Mouse (Mus musculus) brain, embryonic 14.5 days (tissue): ENCODE results near the gene Nrap. TPM values are rescaled to one million over a fixed set of nuclear protein-coding genes. Genes with fewer than 3 reads are reported as not detected.

Experiments
- DNase-seq: peaks from one replicate; pipeline ENCODE4 v3.0.0-alpha.2; 2011; ENCODE audit warnings: low read depth
- CTCF ChIP-seq: fragments of 200-500 bp; IDR thresholded peaks from 2 replicates; pipeline ENCODE4 v1.5.1; 2012; ENCODE audit warnings: inconsistent platforms, mild to moderate bottlenecking, moderate library complexity, borderline replicate concordance; ENCODE audit not compliant: insufficient read depth, insufficient read length; ENCODE audit errors: extremely low read depth
- POLR2A ChIP-seq: fragments of 200-500 bp; IDR thresholded peaks from 2 replicates; pipeline ENCODE4 v1.6.1; 2012; ENCODE audit warnings: mild to moderate bottlenecking, inconsistent platforms, borderline replicate concordance; ENCODE audit not compliant: poor library complexity, insufficient read depth, insufficient read length, severe bottlenecking; ENCODE audit errors: extremely low read depth
- polyA plus RNA-seq: library from polyadenylated mRNA; depleted of rRNA; stranded (reverse); fragments of >200 nt; gene quantifications from 2 replicates; pipeline ENCODE4 v1.2.3, GENCODE M21; 2012

Gene Nrap
- polyA plus RNA-seq, 1 experiment: 0.42 TPM

DNA sequence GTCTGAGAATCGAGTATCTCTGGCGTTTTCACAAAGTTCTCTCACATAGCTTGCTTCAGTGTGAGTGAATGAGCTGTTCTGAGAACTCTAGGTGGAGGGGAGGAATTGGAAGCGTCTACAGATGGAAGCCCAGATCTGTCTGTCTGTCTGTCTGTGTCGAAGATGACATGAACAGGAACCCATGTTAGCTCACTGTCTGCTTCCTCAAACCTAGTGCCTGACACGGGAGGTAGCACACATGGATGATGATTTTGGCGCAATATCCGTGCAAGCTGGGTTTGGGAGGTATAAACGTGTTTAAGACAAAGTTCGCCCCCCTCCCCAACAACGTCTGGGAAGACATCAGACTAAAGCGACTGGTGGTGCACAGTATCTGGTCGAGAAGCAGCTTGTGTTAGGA lies 6.4 kb upstream of the Nrap start:
- no peak for DNase-seq
- no peak for TF ChIP-seq CTCF
- TF ChIP-seq POLR2A: no peak

DNA sequence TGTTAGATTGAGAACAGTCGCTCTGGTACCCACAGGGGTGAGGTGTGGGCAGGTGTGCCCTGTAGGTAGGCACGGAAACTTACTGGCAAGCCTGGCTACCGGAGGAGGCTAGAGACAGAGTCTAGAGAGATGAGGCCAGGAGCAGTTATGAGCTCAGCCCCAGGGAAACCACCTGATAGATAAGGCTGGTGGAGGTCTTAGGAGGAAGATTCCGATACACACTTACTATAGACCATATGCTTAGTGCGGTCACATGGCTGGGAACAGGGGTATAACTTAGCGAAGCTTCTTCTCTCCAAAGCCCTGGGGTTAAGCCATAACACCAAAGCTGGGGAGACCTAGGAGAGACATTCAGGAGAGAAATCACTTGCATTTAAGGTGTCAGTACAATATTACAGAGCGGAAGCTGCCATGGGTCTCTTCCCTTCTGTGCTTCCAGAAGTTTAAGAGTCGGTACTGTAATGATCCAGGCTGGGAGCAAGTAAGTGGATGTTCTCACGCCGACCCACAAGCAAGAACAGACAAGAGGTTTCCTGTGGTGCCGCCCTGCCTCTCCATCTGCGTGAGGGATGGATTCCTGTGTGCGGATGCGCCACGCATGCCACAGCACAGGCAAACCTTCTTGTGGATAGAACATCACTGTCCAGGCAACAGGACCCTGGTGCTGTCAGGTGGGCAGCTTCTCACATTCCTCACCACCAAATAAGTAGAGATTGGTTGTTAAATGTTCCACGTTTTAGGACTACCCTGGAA lies 5.5 kb upstream of the Nrap start:
- TF ChIP-seq CTCF (no peak), POLR2A (no peak)
- DNase-seq: no peak

DNA sequence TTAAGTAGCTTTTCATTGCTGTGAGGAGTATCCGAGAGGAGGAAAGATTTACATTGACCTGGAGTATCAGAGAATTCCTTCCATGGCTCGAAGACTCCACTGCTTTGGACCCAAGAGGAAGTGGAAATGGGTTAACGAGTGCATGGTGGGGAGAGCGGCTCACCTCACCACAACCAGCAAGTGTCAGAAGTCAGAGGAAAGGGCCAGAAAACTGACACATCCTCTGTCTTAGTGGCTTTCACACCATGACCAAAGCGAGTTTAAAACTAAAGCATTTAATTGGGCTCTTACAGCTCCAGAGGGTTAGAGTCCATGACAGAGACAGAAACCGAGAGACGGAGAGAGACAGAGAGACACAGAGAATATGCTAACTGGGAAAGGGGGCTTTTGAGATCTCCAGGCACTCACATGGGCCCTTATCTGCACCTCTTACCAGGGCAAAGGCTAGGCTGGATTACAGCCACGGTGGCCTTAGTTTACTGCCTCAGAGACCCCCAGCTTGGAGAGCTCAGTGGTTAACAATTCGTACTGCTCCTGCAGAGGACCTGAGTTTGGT lies 3.6 kb upstream of the Nrap start:
- TF ChIP-seq CTCF (no peak), POLR2A (no peak)

DNA sequence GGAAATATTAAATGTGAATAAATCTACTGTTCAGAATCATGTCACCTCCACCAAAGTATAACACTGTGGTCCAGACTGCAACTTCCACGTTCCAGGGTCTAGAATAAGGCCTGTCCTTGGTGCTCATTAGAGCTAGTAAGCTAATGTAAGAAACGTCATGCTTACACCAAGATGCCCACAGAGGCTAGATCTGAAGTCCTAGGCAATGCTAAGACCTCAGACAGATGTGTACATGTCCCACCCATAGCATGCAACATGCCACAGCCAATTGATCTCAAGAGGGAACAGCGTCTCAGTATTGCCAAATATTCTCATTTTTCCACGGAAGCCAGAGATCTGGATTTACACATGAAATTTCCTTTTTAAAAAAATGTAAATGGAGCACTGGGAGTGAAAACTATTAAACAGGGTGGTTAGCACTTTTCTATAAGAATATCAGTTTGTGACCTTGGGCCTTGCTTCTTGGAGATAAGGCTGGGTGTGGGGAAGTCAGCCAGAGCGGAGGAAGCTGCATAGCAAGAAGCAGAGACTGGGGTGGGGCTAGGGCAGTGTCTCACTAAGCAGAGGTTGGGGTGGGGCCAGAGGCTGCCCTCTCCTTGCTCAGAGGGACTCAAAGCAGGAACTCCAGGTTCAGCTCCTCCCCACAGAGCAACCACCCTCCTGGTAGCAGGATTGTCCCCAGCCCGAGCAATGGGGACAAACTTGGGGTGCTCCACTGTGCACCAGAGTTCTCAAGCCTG lies 1.6 kb upstream of the Nrap start:
- DNase-seq: no peak
- TF ChIP-seq POLR2A: no peak
- no peak for TF ChIP-seq CTCF

More for the DNA sequence above, 3.6 kb upstream of the Nrap start:
- DNase-seq: no peak

DNA sequence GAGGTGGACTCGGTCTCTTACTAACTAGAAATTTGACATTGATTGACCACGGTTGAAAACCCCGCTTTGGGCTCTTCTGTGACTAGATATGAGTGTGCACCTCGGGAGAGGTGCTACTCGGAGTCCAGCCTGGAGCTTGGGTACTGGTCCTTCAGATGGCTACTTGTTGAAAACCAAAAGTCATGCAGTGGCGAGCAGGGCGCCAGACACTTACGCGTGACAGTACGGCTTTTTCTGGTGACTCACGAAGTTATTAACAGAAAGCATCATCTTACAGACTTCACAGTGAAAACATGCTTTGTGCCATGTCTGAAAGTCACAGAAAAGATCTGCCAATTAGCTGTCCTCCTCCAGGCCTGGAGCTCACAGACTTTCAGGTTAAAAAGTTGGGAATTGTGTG lies 661 bp downstream of the Nrap start:
- no peak for DNase-seq
- no peak for TF ChIP-seq CTCF
- no peak for TF ChIP-seq POLR2A

DNA sequence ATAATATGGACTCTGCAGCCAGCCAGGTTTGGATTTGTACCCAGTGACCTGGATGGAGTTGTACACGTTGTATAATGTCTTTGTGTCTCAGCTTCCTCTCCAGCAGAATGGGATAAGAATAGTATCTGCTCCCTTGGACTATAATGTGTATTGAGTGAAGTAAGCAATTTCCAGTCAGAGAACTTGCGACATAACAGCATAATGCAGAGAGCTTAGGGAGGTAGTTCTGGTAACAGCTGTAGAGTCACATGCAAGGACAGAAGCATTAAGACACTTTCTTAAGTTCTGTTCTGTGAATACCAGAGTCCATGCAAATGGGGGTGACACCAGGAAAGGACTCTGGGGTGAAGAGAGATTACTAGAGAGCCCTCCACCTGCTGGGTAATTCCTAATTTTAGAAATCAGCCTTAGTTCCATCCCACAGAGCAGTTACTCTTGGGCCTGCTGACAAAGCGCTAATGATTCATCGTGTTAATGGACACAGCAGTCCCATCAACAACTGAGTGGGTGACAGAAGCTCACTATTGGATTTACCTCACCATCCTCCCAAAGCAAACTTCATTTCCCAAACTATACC lies 2.0 kb downstream of the Nrap start:
- DNase-seq: no peak
- TF ChIP-seq CTCF (no peak), POLR2A (no peak)

DNA sequence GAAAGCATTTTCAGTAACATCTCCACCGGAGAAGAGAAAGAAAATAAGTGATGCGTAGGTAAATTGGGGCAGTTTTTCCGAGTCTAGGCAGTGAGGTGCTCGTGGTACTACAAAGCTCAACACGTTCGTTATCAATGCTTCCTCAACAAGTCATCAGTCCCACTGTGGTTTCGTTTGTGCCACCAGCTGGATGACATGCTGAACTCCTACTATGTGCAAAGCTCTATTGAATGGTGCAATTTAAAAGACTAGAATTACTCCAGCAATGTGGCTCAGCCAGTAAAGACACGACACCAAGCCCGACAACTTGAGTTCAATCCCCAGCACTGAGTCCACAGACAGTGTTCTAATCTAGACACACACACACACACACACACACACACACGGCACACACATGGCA lies 3.7 kb downstream of the Nrap start:
- no peak for TF ChIP-seq CTCF
- no peak for TF ChIP-seq POLR2A

DNA sequence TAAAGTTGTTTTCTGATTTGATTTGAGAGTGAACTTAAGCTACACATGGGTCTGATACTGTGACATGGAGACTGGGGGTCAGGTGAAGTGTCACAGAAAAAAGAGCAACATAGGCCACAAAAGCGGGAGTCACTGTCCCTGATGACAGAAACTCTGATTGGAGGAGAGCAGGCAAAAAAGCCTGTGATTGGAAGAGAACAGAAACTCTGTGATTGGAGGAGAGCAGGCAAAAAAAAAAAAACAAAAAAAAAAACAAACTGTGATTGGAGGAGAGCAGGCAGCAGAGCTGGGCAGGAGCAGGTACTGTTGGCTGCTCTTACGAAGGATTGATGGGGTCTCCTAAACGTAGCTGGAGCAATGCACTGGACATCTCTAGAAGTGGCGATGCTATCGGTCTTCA lies 4.3 kb downstream of the Nrap start:
- no peak for TF ChIP-seq POLR2A
- no peak for TF ChIP-seq CTCF
- no peak for DNase-seq

More for the DNA sequence above, 3.7 kb downstream of the Nrap start:
- DNase-seq: no peak

DNA sequence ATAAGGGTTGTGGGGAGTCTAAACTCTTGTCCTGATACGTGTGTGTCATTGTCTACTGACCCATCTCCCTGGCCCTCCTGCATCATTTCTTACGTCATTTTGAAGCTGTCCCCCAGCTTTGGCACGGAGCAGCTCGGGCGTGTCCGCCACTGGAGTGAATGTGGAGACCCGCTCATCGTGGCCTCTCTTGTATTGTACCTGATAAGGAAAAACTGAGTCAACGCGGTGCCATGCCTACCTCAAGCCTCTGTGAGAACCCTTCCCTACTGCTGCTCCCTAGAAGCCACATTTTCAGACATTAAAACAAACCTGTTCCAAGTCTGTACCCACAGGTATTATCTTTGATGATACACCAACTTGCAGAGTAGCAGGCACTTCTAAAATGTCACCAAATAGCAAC lies 8.4 kb downstream of the Nrap start:
- no peak for DNase-seq
- TF ChIP-seq CTCF (no peak), POLR2A (no peak)

DNA sequence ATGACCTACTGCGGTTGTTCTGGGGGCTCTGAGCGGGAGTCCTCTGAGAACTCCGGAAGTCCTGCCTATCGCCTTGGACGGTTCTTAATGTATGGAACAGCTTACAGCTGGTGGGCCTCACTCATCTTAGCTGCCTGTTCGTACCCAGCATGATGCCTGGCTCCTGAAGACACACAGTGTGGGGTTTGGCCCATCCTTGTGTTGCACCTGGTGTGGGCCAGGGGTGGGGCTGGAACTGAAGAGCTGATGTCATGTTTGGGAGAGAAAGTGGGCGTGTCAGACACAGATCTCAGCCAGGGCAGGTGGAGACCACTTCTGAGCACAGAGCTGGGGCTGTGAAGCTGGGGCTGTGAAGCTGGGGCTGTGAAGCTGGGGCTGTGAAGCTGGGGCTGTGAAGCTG lies 9.5 kb downstream of the Nrap start:
- TF ChIP-seq POLR2A: no peak
- no peak for TF ChIP-seq CTCF
- DNase-seq: no peak

DNA sequence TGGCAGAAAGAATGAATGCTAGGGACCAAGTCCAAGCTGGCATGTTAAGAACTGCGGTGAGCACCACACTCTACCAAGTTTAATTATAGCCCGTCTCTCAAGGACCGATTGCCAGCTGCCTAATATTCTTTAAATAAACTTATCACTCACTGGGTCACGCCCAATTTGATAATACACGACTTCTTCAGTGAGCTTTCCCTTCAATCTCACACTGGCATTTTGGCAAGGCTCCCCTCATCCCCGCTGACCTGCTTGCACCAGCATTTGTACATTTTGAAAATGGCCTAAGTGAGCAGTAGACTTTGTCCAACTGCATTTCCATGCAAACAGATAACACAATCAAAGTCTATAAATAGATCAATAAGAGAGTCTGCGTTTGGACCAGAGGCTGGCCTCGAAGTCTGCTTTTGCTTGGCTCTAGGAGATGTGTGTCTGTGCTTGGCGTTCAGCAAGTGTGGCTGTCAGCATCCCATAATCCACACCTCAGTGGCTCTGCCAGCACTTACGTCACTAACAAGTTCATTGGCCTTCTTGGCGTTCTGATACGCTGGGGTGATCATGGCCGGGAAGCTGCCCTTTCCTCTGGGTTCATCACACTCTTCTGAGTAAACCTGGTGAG lies 11.2 kb downstream of the Nrap start:
- DNase-seq: no peak
- no peak for TF ChIP-seq POLR2A
- TF ChIP-seq CTCF: no peak
